Mouse (Mus musculus) layer of hippocampus, adult 9-10 months (tissue): Measurements from ENCODE around the gene Ltbp3.
"Not testable (repeated sequence)": the region's sequence is repeated elsewhere in the genome, so short reads cannot be mapped to it uniquely, and the experiment has no call there.

Experiments
- DNase-seq: peaks from one replicate; pipeline ENCODE4 v3.0.0; 2022; ENCODE audit warnings: low spot score

Gene Ltbp3

GRCm38 (mm10) chr19:5793917-5794770 is 53.4 kb downstream of the Ltbp3 start:
- not testable (repeated sequence) for DNase-seq

GRCm38 (mm10) chr19:5794771-5795576 is 54.3 kb downstream of the Ltbp3 start:
- no peak for DNase-seq

- DNase-seq = no peak
These were observed 55.2 kb downstream of the Ltbp3 start for GRCm38 (mm10) chr19:5795668-5796572.

GRCm38 (mm10) chr19:5796573-5797111 is 55.9 kb downstream of the Ltbp3 start:
- no peak for DNase-seq

GRCm38 (mm10) chr19:5797381-5798111 is 56.8 kb downstream of the Ltbp3 start:
- DNase-seq = no peak

GRCm38 (mm10) chr19:5798700-5799479 is 58.2 kb downstream of the Ltbp3 start:
- no peak for DNase-seq

GRCm38 (mm10) chr19:5799566-5800349 is 59.1 kb downstream of the Ltbp3 start:
- no peak for DNase-seq

GRCm38 (mm10) chr19:5800350-5800631 is 59.6 kb downstream of the Ltbp3 start:
- DNase-seq = no peak

- DNase-seq = no peak
These were observed 60.1 kb downstream of the Ltbp3 start for GRCm38 (mm10) chr19:5800632-5801431.

- DNase-seq = no peak
These were observed 60.8 kb downstream of the Ltbp3 start for GRCm38 (mm10) chr19:5801432-5801964.

- DNase-seq = peak; percentile 98
These were observed 61.5 kb downstream of the Ltbp3 start for GRCm38 (mm10) chr19:5802011-5802786.

- no peak for DNase-seq
These were observed 62.0 kb downstream of the Ltbp3 start for GRCm38 (mm10) chr19:5802787-5803040.

GRCm38 (mm10) chr19:5803041-5803880 is 62.6 kb downstream of the Ltbp3 start:
- peak; percentile 95 for DNase-seq

GRCm38 (mm10) chr19:5803881-5804279 is 63.2 kb downstream of the Ltbp3 start:
- DNase-seq = no peak

- no peak for DNase-seq
These were observed 63.7 kb downstream of the Ltbp3 start for GRCm38 (mm10) chr19:5804371-5804899.

- no peak for DNase-seq
These were observed 65.5 kb downstream of the Ltbp3 start for GRCm38 (mm10) chr19:5806051-5806808.
